Mouse (Mus musculus) E14TG2a.4 (cell line): ENCODE results near the gene Fundc1.
"Not testable (repeated sequence)": the region's sequence is repeated elsewhere in the genome, so short reads cannot be mapped to it uniquely, and the experiment has no call there.

ENCODE experiments used
- CTCF ChIP-seq: conservative IDR thresholded peaks from 2 replicates; pipeline ENCODE4 v1.5.1; 2014; ENCODE audit warnings: low read length
- POU5F1 ChIP-seq: IDR thresholded peaks from 2 replicates; pipeline ENCODE4 v1.6.1; 2014; ENCODE audit warnings: low read length, borderline replicate concordance

- not testable (repeated sequence) for TF ChIP-seq CTCF, POU5F1
These were observed 20.5 kb downstream of the Fundc1 start for GRCm38 (mm10) chrX:17551586-17551985.
